Mouse (Mus musculus): ENCODE data around the gene Kit. TPM values are rescaled to one million over a fixed set of nuclear protein-coding genes. Genes with fewer than 3 reads are reported as not detected.

Gene Kit
- polyA plus RNA-seq, 1 experiment = 26.1 TPM

DNA sequence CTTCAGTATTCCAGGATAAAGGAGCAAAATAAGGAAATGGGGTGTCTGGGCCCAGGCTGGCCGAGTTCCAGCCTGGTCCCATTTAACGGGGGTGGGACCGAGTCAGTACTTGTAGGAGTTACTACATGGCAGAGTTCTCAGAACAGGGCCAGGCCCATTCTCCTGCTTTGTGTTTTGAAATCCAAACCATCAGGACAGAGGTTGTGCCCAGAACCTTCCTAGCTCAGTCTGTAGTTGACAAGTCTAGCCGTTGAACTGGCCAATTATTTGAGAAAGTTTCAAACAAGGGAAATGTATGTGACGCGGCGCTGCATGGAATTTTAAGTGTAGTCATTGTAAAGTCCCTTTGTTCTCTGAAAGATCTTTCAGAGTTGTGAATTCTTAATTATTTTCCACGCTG, 75.8 kb downstream of the Kit start:
- TF ChIP-seq POLR2A (IDR thresholded peaks at IDR 0.05; ENCODE audit: extremely low read depth, insufficient read depth, low read length) (no peak), CTCF (IDR thresholded peaks at IDR 0.05; ENCODE audit: extremely low read depth, insufficient read depth, low read length) (no peak)
- Histone ChIP-seq H3K4me1 (ENCODE audit: control insufficient read depth, insufficient read depth, low read length) (peaks cover 2% of the 10 kb centered on the region; the same call in 1 of the 2 replicates), H3K27ac (ENCODE audit: insufficient read depth, low read length) (no peak overlapping the region), H3K4me3 (ENCODE audit: insufficient read depth, low read length) (no peak overlapping the region)

DNA sequence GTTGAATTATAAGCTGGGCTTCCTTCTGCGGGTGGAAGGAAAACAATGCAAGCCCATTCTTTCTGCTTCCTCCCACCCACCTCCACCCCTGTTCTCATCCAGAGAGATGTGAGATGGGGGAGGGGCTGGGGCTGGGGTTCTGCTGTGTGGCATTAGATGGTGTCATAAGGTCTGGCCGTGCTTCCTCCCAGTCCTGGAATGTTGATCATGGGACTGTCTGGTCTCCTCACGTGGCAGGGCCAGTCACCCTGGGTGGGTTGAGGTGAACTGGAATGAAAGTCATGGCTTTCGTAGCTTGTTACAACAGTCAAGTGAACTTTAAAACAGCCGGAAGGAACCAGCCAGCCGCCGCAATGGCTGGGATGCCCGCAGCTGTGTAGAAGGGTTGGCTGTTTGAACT, 78.7 kb downstream of the Kit start:
- Histone ChIP-seq H3K4me1 (ENCODE audit: control insufficient read depth, insufficient read depth, low read length) (peaks cover 2% of the 10 kb centered on the region; the same call in 1 of the 2 replicates), H3K27ac (ENCODE audit: insufficient read depth, low read length) (no peak overlapping the region), H3K4me3 (ENCODE audit: insufficient read depth, low read length) (no peak overlapping the region)
- TF ChIP-seq POLR2A (IDR thresholded peaks at IDR 0.05; ENCODE audit: extremely low read depth, insufficient read depth, low read length) (no peak), CTCF (IDR thresholded peaks at IDR 0.05; ENCODE audit: extremely low read depth, insufficient read depth, low read length) (no peak)

DNA sequence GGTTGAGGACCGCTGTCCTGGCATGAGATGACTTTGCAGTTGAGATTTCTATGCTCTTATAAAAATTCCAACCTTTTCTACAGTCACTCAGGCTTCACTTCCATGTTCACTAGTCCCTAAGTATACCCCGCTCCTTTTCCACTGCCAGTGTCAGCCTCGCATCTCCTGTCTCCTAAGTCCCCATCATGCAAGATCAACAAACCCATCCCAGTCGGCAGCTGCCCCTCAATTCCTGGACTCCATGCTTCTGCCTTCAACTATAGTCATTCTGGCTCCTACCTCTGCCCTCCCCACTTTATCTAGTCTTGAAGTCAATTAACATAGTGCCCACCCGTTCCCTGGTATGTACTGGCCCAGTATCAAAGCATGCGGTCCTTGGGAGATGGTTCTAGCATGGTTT, 83.9 kb downstream of the Kit start:
- Histone ChIP-seq H3K27ac (ENCODE audit: insufficient read depth, low read length) (no peak overlapping the region), H3K4me1 (ENCODE audit: control insufficient read depth, insufficient read depth, low read length) (no peaks in the 10 kb centered on the region), H3K4me3 (ENCODE audit: insufficient read depth, low read length) (no peak overlapping the region)
- TF ChIP-seq CTCF (IDR thresholded peaks at IDR 0.05; ENCODE audit: extremely low read depth, insufficient read depth, low read length) (no peak), POLR2A (IDR thresholded peaks at IDR 0.05; ENCODE audit: extremely low read depth, insufficient read depth, low read length) (no peak)

DNA sequence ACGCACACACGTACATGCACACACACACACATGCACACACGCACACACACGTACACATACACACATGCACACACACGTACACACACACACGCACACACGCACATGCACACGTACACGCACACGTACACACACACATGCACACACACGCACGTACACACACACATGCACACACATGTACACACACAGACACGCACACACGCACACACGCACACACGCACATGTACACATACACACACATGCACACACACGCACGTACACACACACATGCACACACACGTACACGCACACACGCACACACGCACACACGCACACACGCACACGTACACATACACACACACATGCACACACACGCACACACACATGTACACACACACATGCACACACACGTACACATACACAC, 85.6 kb downstream of the Kit start:
- TF ChIP-seq POLR2A (IDR thresholded peaks at IDR 0.05; ENCODE audit: extremely low read depth, insufficient read depth, low read length) = no peak
- TF ChIP-seq CTCF (IDR thresholded peaks at IDR 0.05; ENCODE audit: extremely low read depth, insufficient read depth, low read length) = no peak

DNA sequence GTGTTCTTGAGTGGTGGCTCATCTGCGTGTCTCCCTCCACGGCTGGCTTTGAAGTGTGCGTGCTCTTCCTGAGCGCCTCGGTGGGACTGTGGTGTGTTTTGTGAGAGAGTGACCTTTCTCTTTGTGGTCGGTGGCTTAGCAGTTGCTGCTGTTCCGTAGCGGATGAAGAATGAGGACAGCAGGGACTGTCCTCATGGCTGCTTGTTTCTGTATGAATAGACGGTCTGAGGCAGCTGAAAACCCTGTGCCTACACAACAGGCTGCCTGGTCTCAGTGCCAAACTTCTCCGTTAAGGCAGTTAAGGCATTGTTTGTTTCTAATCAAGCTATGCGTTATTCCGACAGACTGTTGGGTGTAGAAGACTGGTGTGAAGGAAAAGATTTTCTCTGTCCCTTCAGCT, 87.8 kb downstream of the Kit start:
- no peak overlapping the region for H3K27ac ChIP-seq (ENCODE audit: insufficient read depth, low read length)
- no peaks in the 10 kb centered on the region for H3K4me1 ChIP-seq (ENCODE audit: control insufficient read depth, insufficient read depth, low read length)
- H3K4me3 ChIP-seq (ENCODE audit: insufficient read depth, low read length) = no peak overlapping the region
- TF ChIP-seq CTCF (IDR thresholded peaks at IDR 0.05; ENCODE audit: extremely low read depth, insufficient read depth, low read length) = no peak
- no peak for TF ChIP-seq POLR2A (IDR thresholded peaks at IDR 0.05; ENCODE audit: extremely low read depth, insufficient read depth, low read length)

More for the DNA sequence above, 85.6 kb downstream of the Kit start:
- Histone ChIP-seq H3K4me3 (ENCODE audit: insufficient read depth, low read length) (no peak overlapping the region), H3K27ac (ENCODE audit: insufficient read depth, low read length) (no peak overlapping the region), H3K4me1 (ENCODE audit: control insufficient read depth, insufficient read depth, low read length) (no peaks in the 10 kb centered on the region)

DNA sequence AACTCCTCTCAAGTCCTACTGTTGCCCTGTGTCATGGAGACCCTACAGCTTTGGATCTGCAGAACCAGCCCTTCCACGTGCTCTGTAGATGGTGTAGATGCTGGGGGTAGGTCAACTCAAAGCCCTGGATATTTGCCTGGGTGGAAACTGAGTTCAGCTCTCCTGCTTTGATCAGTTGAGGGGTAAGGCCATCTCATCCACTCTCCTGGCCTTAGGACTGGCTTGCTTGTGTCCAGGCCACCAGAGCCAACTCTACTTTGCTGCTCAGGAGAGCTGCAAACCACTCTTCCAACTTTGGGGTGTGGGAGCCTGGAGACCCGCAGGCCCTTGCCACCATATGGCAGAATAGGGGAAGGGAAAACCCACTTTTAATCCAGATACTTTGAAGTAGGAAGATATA, 89.1 kb downstream of the Kit start:
- Histone ChIP-seq H3K4me1 (ENCODE audit: control insufficient read depth, insufficient read depth, low read length) (no peaks in the 10 kb centered on the region), H3K4me3 (ENCODE audit: insufficient read depth, low read length) (no peak overlapping the region), H3K27ac (ENCODE audit: insufficient read depth, low read length) (no peak overlapping the region)
- TF ChIP-seq POLR2A (IDR thresholded peaks at IDR 0.05; ENCODE audit: extremely low read depth, insufficient read depth, low read length) (no peak), CTCF (IDR thresholded peaks at IDR 0.05; ENCODE audit: extremely low read depth, insufficient read depth, low read length) (no peak)

DNA sequence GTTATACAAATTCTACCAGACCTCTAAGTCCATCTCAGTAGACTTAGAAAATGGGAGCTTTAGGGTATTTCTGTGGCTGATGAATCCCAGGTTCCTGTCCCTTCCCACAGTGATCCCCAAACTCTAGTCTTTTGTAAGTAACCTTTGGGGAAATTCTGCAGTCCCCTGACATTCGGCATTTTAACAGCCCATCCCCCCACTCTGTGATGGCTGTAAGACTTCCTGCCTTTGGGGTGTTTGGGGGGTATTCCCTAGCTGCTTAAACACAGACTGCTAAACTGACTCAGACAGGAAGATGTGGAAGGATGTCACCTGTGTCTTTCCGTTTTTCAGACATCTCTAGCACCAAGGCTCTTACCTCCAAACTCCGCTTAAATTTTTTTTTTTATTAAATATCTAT, 92.4 kb downstream of the Kit start:
- Histone ChIP-seq H3K4me3 (ENCODE audit: insufficient read depth, low read length) (no peak overlapping the region), H3K4me1 (ENCODE audit: control insufficient read depth, insufficient read depth, low read length) (no peaks in the 10 kb centered on the region), H3K27ac (ENCODE audit: insufficient read depth, low read length) (no peak overlapping the region)
- TF ChIP-seq CTCF (IDR thresholded peaks at IDR 0.05; ENCODE audit: extremely low read depth, insufficient read depth, low read length) = no peak
- TF ChIP-seq POLR2A (IDR thresholded peaks at IDR 0.05; ENCODE audit: extremely low read depth, insufficient read depth, low read length) = no peak

DNA sequence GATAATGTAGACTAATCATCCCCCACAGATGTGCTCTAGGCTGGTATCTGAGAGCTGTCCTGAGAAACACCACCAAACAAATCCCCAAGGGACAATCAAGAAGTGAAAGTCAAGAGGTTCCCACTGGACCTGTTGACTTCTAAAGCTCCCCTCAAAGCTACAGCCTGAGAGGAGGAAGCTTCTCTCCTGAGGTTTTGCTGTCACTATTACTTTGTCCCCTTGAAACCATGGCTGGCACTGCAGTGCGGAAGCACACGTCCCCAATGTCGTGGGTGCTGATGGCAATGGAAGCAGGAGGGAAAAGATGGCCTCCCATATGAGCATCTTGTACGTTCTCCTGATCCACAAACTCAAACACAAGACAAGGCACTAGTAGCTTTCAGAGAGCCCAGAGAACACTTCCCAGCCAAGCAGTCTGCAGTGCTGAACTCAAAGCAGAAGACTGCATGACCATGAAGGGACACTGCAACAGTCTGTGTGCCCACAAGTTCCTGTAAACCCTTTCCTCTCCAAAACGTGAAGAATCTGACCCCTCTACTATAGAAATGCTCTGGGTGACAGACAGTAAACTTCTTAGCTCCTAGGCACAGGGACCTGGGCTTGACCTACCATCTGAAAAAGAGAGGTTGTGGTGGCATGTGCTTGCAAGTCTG, 96.5 kb downstream of the Kit start:
- TF ChIP-seq CTCF (IDR thresholded peaks at IDR 0.05; ENCODE audit: extremely low read depth, insufficient read depth, low read length) (no peak), POLR2A (IDR thresholded peaks at IDR 0.05; ENCODE audit: extremely low read depth, insufficient read depth, low read length) (no peak)
- Histone ChIP-seq H3K27ac (ENCODE audit: insufficient read depth, low read length) (no peak overlapping the region), H3K4me3 (ENCODE audit: insufficient read depth, low read length) (no peak overlapping the region), H3K4me1 (ENCODE audit: control insufficient read depth, insufficient read depth, low read length) (no peaks in the 10 kb centered on the region)

DNA sequence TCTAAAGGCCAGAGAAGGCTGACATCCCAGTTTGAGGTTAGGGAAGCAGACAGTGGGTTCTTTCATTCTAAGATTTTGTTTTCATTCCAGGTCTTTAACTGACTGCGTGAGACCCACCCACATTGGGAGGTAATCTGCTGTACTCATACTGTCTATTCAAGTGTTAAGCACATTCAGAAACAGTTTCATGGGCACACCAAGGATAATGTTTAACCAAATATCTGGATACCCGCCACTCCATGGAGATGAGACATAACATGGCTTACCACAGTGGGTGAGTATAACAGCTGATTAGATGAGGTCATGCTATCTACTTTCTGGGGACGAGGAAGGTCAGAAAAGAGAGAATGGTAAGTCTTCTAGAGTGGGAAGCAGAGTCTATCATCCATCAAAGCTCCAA, 101.3 kb downstream of the Kit start:
- H3K27ac ChIP-seq (ENCODE audit: insufficient read depth, low read length) = no peak overlapping the region
- no peak overlapping the region for H3K4me3 ChIP-seq (ENCODE audit: insufficient read depth, low read length)
- H3K4me1 ChIP-seq (ENCODE audit: control insufficient read depth, insufficient read depth, low read length) = no peaks in the 10 kb centered on the region
- TF ChIP-seq CTCF (IDR thresholded peaks at IDR 0.05; ENCODE audit: extremely low read depth, insufficient read depth, low read length) = no peak
- no peak for TF ChIP-seq POLR2A (IDR thresholded peaks at IDR 0.05; ENCODE audit: extremely low read depth, insufficient read depth, low read length)

DNA sequence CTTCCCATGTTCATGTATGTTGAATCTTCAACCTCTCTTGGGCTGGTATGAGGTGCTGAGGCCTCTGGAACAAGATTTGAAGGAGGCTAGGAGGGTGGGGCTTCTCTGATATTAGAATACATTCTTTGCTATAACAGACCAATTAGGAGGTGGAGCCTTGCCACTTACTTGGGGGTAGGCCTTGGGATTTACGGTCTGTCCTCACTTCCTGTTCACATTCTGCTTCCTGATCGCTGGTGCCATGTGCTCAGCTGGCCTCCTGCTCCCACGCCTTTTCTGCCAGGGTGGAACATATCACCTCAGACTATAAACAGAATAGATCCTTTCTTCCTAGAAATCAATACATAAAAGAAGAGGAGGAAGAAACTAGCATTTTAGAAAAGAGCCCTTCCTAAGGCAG, 105.2 kb downstream of the Kit start:
- H3K4me1 ChIP-seq (ENCODE audit: control insufficient read depth, insufficient read depth, low read length) = no peaks in the 10 kb centered on the region
- TF ChIP-seq CTCF (IDR thresholded peaks at IDR 0.05; ENCODE audit: extremely low read depth, insufficient read depth, low read length) = no peak
- no peak for TF ChIP-seq POLR2A (IDR thresholded peaks at IDR 0.05; ENCODE audit: extremely low read depth, insufficient read depth, low read length)
- H3K27ac ChIP-seq (ENCODE audit: insufficient read depth, low read length) = no peak overlapping the region
- H3K4me3 ChIP-seq (ENCODE audit: insufficient read depth, low read length) = no peak overlapping the region

Data from cortical plate, adult 2 months (tissue).